Mouse (Mus musculus): ENCODE measurements around the gene Prdm15. TPM values are rescaled to one million over a fixed set of nuclear protein-coding genes. Genes with fewer than 3 reads are reported as not detected.

Gene Prdm15
- total RNA-seq, 2 experiments from 2014 or later: 6.7 to 10.2 TPM

GRCm38 (mm10) chr16:97763061-97763989 lies 88.3 kb downstream of the Prdm15 start, which contains the start of gene Ripk4:
TSS of gene Ripk4 (minus strand) at chr16:97763787.
- Histone ChIP-seq H3K4me3 (peak within 1 kb of the TSS; percentile 65), H3K27ac (no peak within 1 kb of the TSS)
- intact Hi-C loops (cut with DNase I): no loop called here
- no peak for TF ChIP-seq CTCF (IDR thresholded peaks at IDR 0.05)
- no peak for DNase-seq

- TF ChIP-seq CTCF (IDR thresholded peaks at IDR 0.05): no peak
- no peak overlapping the region for H3K27ac ChIP-seq
- no peak overlapping the region for H3K4me3 ChIP-seq
- no peak for DNase-seq
- intact Hi-C loops (cut with DNase I): no loop called here
Observed at GRCm38 (mm10) chr16:97761782-97762181, 89.9 kb downstream of the Prdm15 start.

GRCm38 (mm10) chr16:97759681-97760080 lies 92.0 kb downstream of the Prdm15 start:
- no peak overlapping the region for H3K4me3 ChIP-seq
- intact Hi-C loops (cut with DNase I): no loop called here
- TF ChIP-seq CTCF (IDR thresholded peaks at IDR 0.05): no peak
- H3K27ac ChIP-seq: no peak overlapping the region
- no peak for DNase-seq

GRCm38 (mm10) chr16:97758288-97758687 lies 93.4 kb downstream of the Prdm15 start:
- no peak for TF ChIP-seq CTCF (IDR thresholded peaks at IDR 0.05)
- intact Hi-C loops (cut with DNase I): no loop called here
- no peak overlapping the region for H3K27ac ChIP-seq
- DNase-seq: no peak
- no peak overlapping the region for H3K4me3 ChIP-seq

GRCm38 (mm10) chr16:97756460-97756859 lies 95.2 kb downstream of the Prdm15 start:
- no peak overlapping the region for H3K4me3 ChIP-seq
- intact Hi-C loops (cut with DNase I): no loop called here
- no peak for TF ChIP-seq CTCF (IDR thresholded peaks at IDR 0.05)
- DNase-seq: no peak
- H3K27ac ChIP-seq: no peak overlapping the region

- Histone ChIP-seq H3K4me3 (no peak overlapping the region), H3K27ac (no peak overlapping the region)
- DNase-seq: no peak
- no peak for TF ChIP-seq CTCF (IDR thresholded peaks at IDR 0.05)
- intact Hi-C loops (cut with DNase I): no loop called here
Observed at GRCm38 (mm10) chr16:97752316-97752941, 99.2 kb downstream of the Prdm15 start.

GRCm38 (mm10) chr16:97751884-97752283 lies 99.8 kb downstream of the Prdm15 start:
- no peak overlapping the region for H3K27ac ChIP-seq
- no peak overlapping the region for H3K4me3 ChIP-seq
- no peak for TF ChIP-seq CTCF (IDR thresholded peaks at IDR 0.05)
- peak; percentile 60 for DNase-seq
- intact Hi-C loops (cut with DNase I): no loop called here

GRCm38 (mm10) chr16:97748421-97748820 lies 103.2 kb downstream of the Prdm15 start:
- H3K4me3 ChIP-seq: no peak overlapping the region
- intact Hi-C loops (cut with DNase I): no loop called here
- H3K27ac ChIP-seq: no peak overlapping the region
- no peak for DNase-seq
- TF ChIP-seq CTCF (IDR thresholded peaks at IDR 0.05): no peak

Small RNA genes within 50 kb of the gene (microRNA-seq; reads per million reads assigned to microRNA genes)
- not detected for gene Mir6964

Other genes with a start within 250 kb of the Prdm15 start
- gene Tmprss2, start 240.7 kb downstream of the Prdm15 start, total RNA-seq (2021): under 1 TPM in 1 of 2 experiments, not detected in 1; 0.14 TPM
- not detected for gene Ripk4, start 88.1 kb downstream of the Prdm15 start, total RNA-seq (2021)
- 100 to 1,000 TPM; 203 to 277 TPM for gene C2cd2, start 110.7 kb upstream of the Prdm15 start, total RNA-seq (2021)
- gene Zbtb21, start 110.8 kb upstream of the Prdm15 start, total RNA-seq (2021): 1 to 10 TPM; 7.4 to 9.1 TPM
- gene B230307C23Rik, start 145.5 kb upstream of the Prdm15 start, total RNA-seq (2021): 1 to 10 TPM; 4.2 to 6.3 TPM
- gene A630089N07Rik, start 230.6 kb upstream of the Prdm15 start, total RNA-seq (2021): 1 to 10 TPM; 2.8 TPM